Mouse (Mus musculus): ENCODE results near the gene Rabgap1l.
A peak's percentile ranks its signal among the peaks of the same experiment; 100 is the strongest.

The Rabgap1l gene

DNA sequence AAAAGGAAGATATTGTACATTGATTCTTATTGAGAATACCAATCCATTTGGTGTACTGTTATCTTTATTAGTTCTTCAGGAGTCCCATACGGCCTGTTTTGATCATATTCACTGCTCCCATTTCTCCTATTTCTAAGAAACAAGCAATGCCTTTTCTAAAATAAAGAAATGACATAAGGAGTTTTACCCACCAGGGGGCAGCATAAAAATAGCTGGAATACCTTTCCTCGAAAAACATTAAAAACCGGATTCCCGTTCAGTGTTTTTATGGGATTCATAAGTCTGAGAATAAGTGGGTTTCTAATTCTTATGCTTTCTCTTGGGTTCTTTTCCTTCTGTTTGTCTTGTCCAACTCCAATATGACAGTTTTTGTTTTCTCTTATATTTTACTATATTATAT is 562.0 kb downstream of the Rabgap1l start:
- no peak for DNase-seq

GRCm38 (mm10) chr1:160227850-160228249 is 565.2 kb downstream of the Rabgap1l start:
- DNase-seq: no peak

GRCm38 (mm10) chr1:160227196-160227595 is 565.8 kb downstream of the Rabgap1l start:
- DNase-seq: no peak

DNA sequence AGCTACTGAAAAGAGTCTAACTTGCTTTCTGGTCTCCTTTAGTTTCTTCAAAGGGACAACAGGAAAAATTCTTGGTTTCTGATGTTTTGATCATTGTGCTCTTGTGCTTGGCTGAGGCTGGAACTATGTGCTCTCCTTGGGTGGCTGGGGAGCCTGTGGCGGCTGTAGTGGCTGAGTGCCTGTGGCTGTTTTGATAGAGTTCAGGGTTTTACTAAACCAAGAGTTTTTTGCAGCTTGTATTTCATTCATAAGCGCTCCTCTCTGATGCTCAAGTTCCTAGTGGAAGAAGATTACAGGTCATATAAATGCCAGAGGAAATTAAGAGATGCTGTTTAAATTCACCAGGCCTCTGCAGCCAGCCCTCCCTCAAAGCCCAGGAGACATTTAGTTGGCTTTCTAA is 568.9 kb downstream of the Rabgap1l start:
- DNase-seq: no peak

DNA sequence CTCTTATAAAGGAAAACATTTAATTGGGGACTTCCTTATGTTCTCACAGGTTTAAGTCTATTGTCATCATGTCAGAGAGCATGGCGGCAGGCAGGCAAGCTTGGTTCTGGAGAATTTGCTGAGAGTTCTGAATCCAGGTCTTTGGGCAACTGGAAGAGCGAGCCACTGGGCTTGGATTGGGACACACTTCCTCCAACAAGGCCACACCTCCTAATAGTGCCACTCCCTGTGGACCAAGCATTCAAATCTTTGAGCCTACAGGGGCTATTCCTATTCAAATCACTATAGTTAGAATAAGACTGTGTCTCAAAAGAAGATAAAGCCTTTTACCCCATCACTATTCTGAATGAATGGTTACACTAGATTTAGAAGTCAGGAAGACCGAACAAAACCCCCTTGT is 575.1 kb downstream of the Rabgap1l start:
- no peak for DNase-seq

DNA sequence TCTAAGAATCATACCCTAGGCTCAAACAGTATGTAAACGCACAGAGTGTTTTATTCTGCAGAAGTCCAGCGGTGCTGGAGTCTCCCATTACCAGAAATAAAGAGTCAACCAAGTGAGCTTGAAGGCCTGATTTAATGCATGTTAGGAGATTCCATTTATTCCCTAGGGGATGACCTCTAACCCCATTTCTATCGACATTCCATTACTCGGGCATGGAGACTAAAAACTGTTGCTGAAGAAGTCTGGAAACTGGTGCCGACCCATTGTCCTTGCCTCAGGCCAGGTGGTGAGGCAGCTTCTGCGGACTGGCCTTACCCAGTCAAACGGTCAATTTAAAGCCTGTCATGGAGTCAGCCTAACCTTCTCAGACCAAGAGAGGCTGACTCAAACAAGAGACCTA is 578.8 kb downstream of the Rabgap1l start:
- no peak for DNase-seq

- DNase-seq: peak; percentile 100
Observed at GRCm38 (mm10) chr1:160212703-160213669, 580.0 kb downstream of the Rabgap1l start, which contains the start of gene Cacybp. Gene Cacybp, minus strand, starts transcription at chr1:160212875.

- DNase-seq: no peak
Observed at GRCm38 (mm10) chr1:160212123-160212691, 580.8 kb downstream of the Rabgap1l start.

- DNase-seq: peak; percentile 54
Observed at GRCm38 (mm10) chr1:160211597-160212122, 581.4 kb downstream of the Rabgap1l start.

DNA sequence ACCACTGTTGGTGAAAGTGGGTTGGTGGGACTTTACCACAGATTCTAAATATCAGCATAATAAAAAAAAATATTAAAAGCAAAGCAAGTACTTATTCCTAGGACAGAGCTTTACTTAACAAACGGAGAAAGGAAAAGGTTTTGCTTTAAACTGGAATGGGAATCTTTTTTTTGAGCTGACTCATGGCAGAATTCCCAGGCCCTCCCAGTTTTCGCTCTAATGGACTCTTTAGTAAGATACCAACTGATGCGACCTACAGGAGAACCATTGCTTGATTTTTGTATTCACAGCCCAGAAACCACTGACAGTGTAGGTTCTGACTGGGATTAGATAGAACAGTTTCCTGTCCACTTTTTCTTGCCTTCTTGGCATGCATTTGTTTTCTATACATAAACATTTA is 582.4 kb downstream of the Rabgap1l start:
- peak; percentile 52 for DNase-seq

- peak; percentile 29 for DNase-seq
Observed at GRCm38 (mm10) chr1:160209844-160210243, 583.2 kb downstream of the Rabgap1l start.

GRCm38 (mm10) chr1:160205486-160205885 is 587.5 kb downstream of the Rabgap1l start:
- DNase-seq: peak; percentile 65

GRCm38 (mm10) chr1:160195337-160195663 is 597.7 kb downstream of the Rabgap1l start:
- no peak for DNase-seq

DNA sequence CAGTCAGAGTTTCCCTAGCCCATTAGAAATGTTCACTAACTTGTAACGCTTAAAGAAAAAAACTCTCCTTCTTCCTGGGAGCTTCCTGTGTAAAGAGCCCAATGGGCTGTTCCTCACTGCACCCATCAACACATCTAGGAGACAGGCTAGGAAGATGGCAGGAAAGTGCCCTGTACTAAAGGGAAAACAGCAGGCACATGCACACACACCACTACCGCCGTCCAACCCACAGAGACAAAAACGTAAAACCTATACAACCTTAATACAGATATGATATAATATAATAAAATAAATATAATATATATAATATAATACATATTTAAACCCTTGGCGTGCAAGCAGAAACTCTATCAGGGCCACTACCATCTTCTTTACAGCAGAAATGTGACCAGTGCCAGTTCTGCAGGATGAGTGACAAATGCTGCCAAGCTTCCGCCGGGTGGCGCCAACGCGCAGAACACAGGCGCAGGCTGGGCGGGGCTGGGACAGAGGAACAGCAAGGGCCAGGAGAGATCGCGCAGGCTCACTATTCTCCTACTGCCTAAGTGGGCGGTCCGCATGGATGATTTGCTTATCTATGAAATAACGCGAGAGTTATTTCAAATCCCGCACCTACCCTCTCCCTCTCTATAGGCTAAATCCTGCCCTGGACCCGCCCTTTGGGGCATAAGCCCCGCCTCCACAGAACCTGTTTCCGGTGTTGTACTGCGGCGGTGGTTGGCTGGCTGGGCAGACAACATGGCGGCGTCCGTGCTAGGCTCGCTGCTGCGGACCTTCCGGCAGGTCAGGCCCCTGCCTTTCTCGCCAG is 598.3 kb downstream of the Rabgap1l start, which contains the start of gene Mrps14:
Gene Mrps14, plus strand, starts transcription at position 687 of the 808 bp plus-strand sequence.
- peak; percentile 100 for DNase-seq

DNA sequence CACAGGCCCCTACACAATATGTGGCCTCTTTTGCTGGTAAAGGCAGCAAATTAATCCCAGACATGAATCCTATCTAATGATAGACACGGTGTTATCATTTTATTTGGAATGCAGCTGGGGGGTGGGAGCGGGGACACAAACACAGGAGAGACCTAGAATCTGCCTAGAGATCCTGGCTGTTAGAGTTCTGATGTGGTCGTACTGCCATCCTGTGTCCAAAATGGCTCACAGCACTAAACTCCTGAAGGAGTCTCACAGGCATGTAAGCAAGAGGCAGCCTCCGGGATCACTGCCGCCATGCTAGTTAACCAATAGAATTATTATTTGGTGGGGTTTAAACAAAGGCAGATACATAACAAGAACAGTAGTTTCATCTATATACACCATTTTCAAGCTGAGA is 608.5 kb downstream of the Rabgap1l start:
- peak; percentile 25 for DNase-seq

DNA sequence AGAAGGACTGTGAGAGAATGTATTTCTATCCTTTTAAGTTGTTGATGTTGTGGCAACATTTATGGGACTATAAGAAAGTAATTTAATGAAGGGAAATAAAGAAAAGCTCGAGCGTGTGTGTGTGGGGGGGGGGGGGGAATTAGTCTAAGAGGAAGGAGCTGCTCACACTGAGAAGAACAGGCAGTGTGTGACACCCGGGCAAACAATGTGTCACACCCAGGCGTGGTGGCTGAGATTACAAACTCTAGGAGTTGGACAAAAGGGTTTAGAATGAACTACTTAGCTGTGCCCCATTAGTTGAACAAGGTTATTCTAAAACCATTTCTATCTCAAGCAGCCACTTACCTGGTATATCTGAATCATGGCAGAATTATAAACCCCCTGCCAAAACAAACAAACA is 611.8 kb downstream of the Rabgap1l start:
- DNase-seq: peak; percentile 54

DNA sequence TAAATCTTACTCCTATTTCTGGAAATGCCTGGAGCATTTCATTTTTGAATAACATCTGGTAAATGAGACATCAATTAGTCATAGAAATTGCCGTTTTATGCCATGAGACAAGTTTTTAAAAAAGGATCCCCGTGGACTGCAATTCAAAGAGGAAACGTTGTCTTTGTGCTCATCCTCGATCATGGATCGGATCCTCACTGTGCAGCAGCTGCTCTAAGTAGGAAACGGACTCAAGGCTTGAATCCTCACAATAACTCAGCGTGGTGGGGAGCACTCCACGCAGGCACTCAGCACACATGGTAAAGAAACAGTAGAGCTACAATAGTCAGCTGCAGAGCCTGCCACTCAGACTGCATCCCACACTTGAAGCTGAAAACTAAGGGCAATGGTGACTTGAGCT is 616.1 kb downstream of the Rabgap1l start:
- peak; percentile 53 for DNase-seq
